Comparison of ENCODE assay signal across 8 mouse cellular contexts in the genomic region with DNA sequence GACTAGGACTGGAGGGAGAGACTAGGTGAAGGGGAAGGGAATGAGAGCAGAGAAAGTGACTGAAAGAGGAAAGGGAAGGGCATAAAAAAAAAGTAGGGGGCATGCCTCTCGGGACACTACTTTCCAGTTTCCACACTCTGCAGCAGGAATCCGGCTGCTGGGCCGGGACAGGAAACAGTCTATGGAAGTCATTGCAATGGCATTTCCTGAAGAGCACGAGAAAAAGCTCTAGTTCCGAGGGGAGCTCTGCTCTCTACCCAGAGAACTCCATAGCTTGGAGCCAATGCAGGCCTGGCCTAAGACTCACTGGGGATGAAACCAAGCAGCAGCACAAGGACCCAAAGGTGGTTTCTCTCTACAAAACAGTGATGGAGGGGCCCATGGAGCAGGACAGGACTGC. TPM values are rescaled to one million over a fixed set of nuclear protein-coding genes. Genes with fewer than 3 reads are reported as not detected.
DNase-seq lines count a peak whose midpoint lies in the region; ATAC-seq and TF ChIP-seq lines count a peak whose summit lies in the region.

No protein-coding gene starts in this region.

- DNase-seq in forebrain, postnatal 0 days, result no peak
- DNase-seq in spleen, adult 12 weeks (ENCODE audit: low spot score), result no peak
- DNase-seq in adipocyte (ENCODE audit: low spot score), result no peak

- H3K4me1 ChIP-seq in megakaryocyte, embryonic 14.5 days, result peaks cover 96% of the 10 kb centered on the region
- H3K4me1 ChIP-seq in forebrain, postnatal 0 days (ENCODE audit: insufficient read depth), result peaks cover 41% of the 10 kb centered on the region
- H3K4me1 ChIP-seq in hindbrain, embryonic 16.5 days (ENCODE audit: control insufficient read depth, insufficient read depth, low read depth, low read length), result peaks cover 43% of the 10 kb centered on the region
- H3K4me1 ChIP-seq in liver, embryonic 16.5 days (ENCODE audit: control insufficient read depth, low read depth, low read length), result peaks cover 84% of the 10 kb centered on the region
- peaks cover 38% of the 10 kb centered on the region for H3K4me1 ChIP-seq in stomach, embryonic 14.5 days (ENCODE audit: control insufficient read depth, insufficient read depth, low read length)

- peak overlapping the region; percentile 79 for H3K27ac ChIP-seq in forebrain, postnatal 0 days (ENCODE audit: low read depth, low read length)
- peak overlapping the region; percentile 24; the same call in 1 of the 2 replicates for H3K27ac ChIP-seq in hindbrain, embryonic 16.5 days (ENCODE audit: low read depth, low read length)
- H3K27ac ChIP-seq in liver, embryonic 16.5 days (ENCODE audit: low read length), result peak overlapping the region; percentile 2; the same call in 1 of the 2 replicates
- peak overlapping the region; percentile 10 for H3K27ac ChIP-seq in stomach, embryonic 14.5 days (ENCODE audit: low read length)

- H3K36me3 ChIP-seq in megakaryocyte, embryonic 14.5 days (replicated peaks; ENCODE audit: low read length), result peaks cover 97% of the 10 kb centered on the region
- H3K36me3 ChIP-seq in forebrain, postnatal 0 days (ENCODE audit: insufficient read depth), result peaks cover 8% of the 10 kb centered on the region
- H3K36me3 ChIP-seq in hindbrain, embryonic 16.5 days (ENCODE audit: control insufficient read depth, insufficient read depth, low read length), result no peaks in the 10 kb centered on the region
- peaks cover 23% of the 10 kb centered on the region for H3K36me3 ChIP-seq in liver, embryonic 16.5 days (ENCODE audit: control insufficient read depth, insufficient read depth)
- H3K36me3 ChIP-seq in stomach, embryonic 14.5 days (ENCODE audit: control insufficient read depth, insufficient read depth, low read length), result 0 out of 2 replicates have a peak, but pooled peaks cover 6% of the 10 kb centered on the region

- no peak for ATAC-seq in megakaryocyte, adult 5-6 weeks (ENCODE audit: poor library complexity, severe bottlenecking)
- no peak for ATAC-seq in forebrain, postnatal 0 days
- ATAC-seq in hindbrain, embryonic 16.5 days, result no peak
- ATAC-seq in liver, embryonic 16.5 days (ENCODE audit: low read depth), result no peak
- ATAC-seq in stomach, embryonic 14.5 days (ENCODE audit: insufficient number of reproducible peaks, insufficient read depth, low FRiP score, low read depth), result no peak

- WGBS in forebrain, postnatal 0 days, result 67% methylated on average over 5 of the region's 5 CpGs
- WGBS in hindbrain, embryonic 16.5 days, result 37% methylated on average over 5 of the region's 5 CpGs
- WGBS in liver, embryonic 16.5 days (ENCODE audit: insufficient replicate concordance), result 51% methylated on average over 5 of the region's 5 CpGs
- WGBS in stomach, embryonic 14.5 days, result 39% methylated on average over 5 of the region's 5 CpGs

- no peak overlapping the region for H3K9ac ChIP-seq in forebrain, postnatal 0 days
- H3K9ac ChIP-seq in hindbrain, embryonic 16.5 days (ENCODE audit: low read depth, low read length), result no peak overlapping the region
- no peak overlapping the region for H3K9ac ChIP-seq in liver, embryonic 16.5 days (ENCODE audit: low read depth, low read length)
- no peak overlapping the region for H3K9ac ChIP-seq in stomach, embryonic 14.5 days (replicated peaks; ENCODE audit: low read depth, low read length)

- peaks cover 4% of the 10 kb centered on the region; the same call in 1 of the 2 replicates for H3K9me3 ChIP-seq in megakaryocyte, embryonic 14.5 days
- H3K9me3 ChIP-seq in forebrain, postnatal 0 days (ENCODE audit: low read length), result no peaks in the 10 kb centered on the region
- no peaks in the 10 kb centered on the region for H3K9me3 ChIP-seq in hindbrain, embryonic 16.5 days (ENCODE audit: control insufficient read depth, low read length)
- no peaks in the 10 kb centered on the region for H3K9me3 ChIP-seq in liver, embryonic 16.5 days (replicated peaks; ENCODE audit: control insufficient read depth, low read length)
- H3K9me3 ChIP-seq in stomach, embryonic 14.5 days (ENCODE audit: control insufficient read depth, low read depth, low read length), result no peaks in the 10 kb centered on the region

- TF ChIP-seq CTCF in forebrain, postnatal 0 days (IDR thresholded peaks at IDR 0.05; ENCODE audit: low read depth), result no peak

- no peaks in the 10 kb centered on the region for H3K27me3 ChIP-seq in megakaryocyte, embryonic 14.5 days (replicated peaks)
- H3K27me3 ChIP-seq in forebrain, postnatal 0 days (ENCODE audit: insufficient read depth, low read length), result no peaks in the 10 kb centered on the region
- H3K27me3 ChIP-seq in hindbrain, embryonic 16.5 days (replicated peaks; ENCODE audit: control insufficient read depth, insufficient read depth, low read length), result no peaks in the 10 kb centered on the region
- no peaks in the 10 kb centered on the region for H3K27me3 ChIP-seq in liver, embryonic 16.5 days (ENCODE audit: control insufficient read depth, insufficient read depth, low read depth, low read length)
- no peaks in the 10 kb centered on the region for H3K27me3 ChIP-seq in stomach, embryonic 14.5 days (ENCODE audit: control insufficient read depth, insufficient read depth, low read length)

- H3K4me2 ChIP-seq in forebrain, postnatal 0 days (ENCODE audit: low read depth), result no peak overlapping the region
- no peak overlapping the region for H3K4me2 ChIP-seq in hindbrain, embryonic 16.5 days (ENCODE audit: low read length)
- no peak overlapping the region for H3K4me2 ChIP-seq in liver, embryonic 16.5 days (ENCODE audit: low read depth, low read length)
- no peak overlapping the region for H3K4me2 ChIP-seq in stomach, embryonic 14.5 days (replicated peaks; ENCODE audit: low read depth, low read length)

- peak overlapping the region; percentile 84 for H3K4me3 ChIP-seq in megakaryocyte, embryonic 14.5 days (replicated peaks)
- no peak overlapping the region for H3K4me3 ChIP-seq in forebrain, postnatal 0 days (ENCODE audit: low read depth, low read length)
- no peak overlapping the region for H3K4me3 ChIP-seq in hindbrain, embryonic 16.5 days (ENCODE audit: low read length)
- no peak overlapping the region for H3K4me3 ChIP-seq in liver, embryonic 16.5 days (ENCODE audit: low read depth, low read length)
- H3K4me3 ChIP-seq in stomach, embryonic 14.5 days (ENCODE audit: low read depth, low read length), result no peak overlapping the region

RNA-seq across cellular contexts. Expression of gene Bcl2l1, which starts 10.5 kb away (rescaled TPM):
- polyA plus RNA-seq in megakaryocyte, embryonic 14.5 days (2012; ENCODE audit: insufficient read depth, low replicate concordance), result 498 and 1,222 TPM in 2 replicates
- 7.1 and 9.3 TPM in 2 replicates for total RNA-seq in megakaryocyte, adult 5-6 weeks (2015)
- total RNA-seq in megakaryocyte, adult 5-6 weeks (2017), result 9.3 and 12.8 TPM in 2 replicates
- total RNA-seq in forebrain, postnatal 0 days (2014; rRNA removed), result 152 and 157 TPM in 2 replicates
- polyA plus RNA-seq in forebrain, postnatal 0 days (2015; fragmentation: Nextera tagmentation; extraction: Ambion mirVana), result 173 and 175 TPM in 2 replicates
- 138 and 159 TPM in 2 replicates for polyA plus RNA-seq in hindbrain, embryonic 16.5 days (2015; fragmentation: Nextera tagmentation; extraction: Ambion mirVana)
- 213 and 241 TPM in 2 replicates for polyA plus RNA-seq in liver, embryonic 16.5 days (2015; fragmentation: Nextera tagmentation; extraction: Ambion mirVana)
- 79.4 and 82.4 TPM in 2 replicates for polyA plus RNA-seq in stomach, embryonic 14.5 days (2014; fragmentation: Nextera tagmentation; extraction: Ambion mirVana)

RNA-seq across cellular contexts. Expression of gene Tpx2, which starts 26.7 kb away (rescaled TPM):
- polyA plus RNA-seq in megakaryocyte, embryonic 14.5 days (2012; ENCODE audit: insufficient read depth, low replicate concordance), result 1.1 and 10.4 TPM in 2 replicates
- 102 TPM in 2 replicates for total RNA-seq in megakaryocyte, adult 5-6 weeks (2015)
- 122 and 126 TPM in 2 replicates for total RNA-seq in megakaryocyte, adult 5-6 weeks (2017)
- total RNA-seq in forebrain, postnatal 0 days (2014; rRNA removed), result 10.5 and 22.5 TPM in 2 replicates
- polyA plus RNA-seq in forebrain, postnatal 0 days (2015; fragmentation: Nextera tagmentation; extraction: Ambion mirVana), result 11.0 and 11.2 TPM in 2 replicates
- 14.8 and 19.8 TPM in 2 replicates for polyA plus RNA-seq in hindbrain, embryonic 16.5 days (2015; fragmentation: Nextera tagmentation; extraction: Ambion mirVana)
- 57.7 and 58.9 TPM in 2 replicates for polyA plus RNA-seq in liver, embryonic 16.5 days (2015; fragmentation: Nextera tagmentation; extraction: Ambion mirVana)
- polyA plus RNA-seq in stomach, embryonic 14.5 days (2014; fragmentation: Nextera tagmentation; extraction: Ambion mirVana), result 91.7 and 95.3 TPM in 2 replicates

Comparison
In these comparisons a context has a peak if more than half of its experiments do, and no peak if none do; other contexts are left out.
1. H3K27ac ChIP-seq: peak in every context shown above with its lines; median percentile 79 in forebrain, postnatal 0 days; 24 in hindbrain, embryonic 16.5 days; 10 in stomach, embryonic 14.5 days; 2 in liver, embryonic 16.5 days.